Mouse (Mus musculus) bone marrow, adult 2 months (tissue): Measurements from ENCODE around the gene Hist3h2a.

ENCODE experiments used
- CTCF ChIP-seq: fragments of 200-500 bp; IDR thresholded peaks from 2 replicates; pipeline ENCODE4 v1.5.1; 2011; ENCODE audit warnings: low read length, control low read depth; ENCODE audit not compliant: control insufficient read depth, insufficient read depth
- POLR2A ChIP-seq: fragments of 200-500 bp; IDR thresholded peaks from 2 replicates; pipeline ENCODE4 v1.6.1; 2011; ENCODE audit warnings: low read depth, mild to moderate bottlenecking, control low read depth, low read length, borderline replicate concordance; ENCODE audit not compliant: control insufficient read depth

DNA sequence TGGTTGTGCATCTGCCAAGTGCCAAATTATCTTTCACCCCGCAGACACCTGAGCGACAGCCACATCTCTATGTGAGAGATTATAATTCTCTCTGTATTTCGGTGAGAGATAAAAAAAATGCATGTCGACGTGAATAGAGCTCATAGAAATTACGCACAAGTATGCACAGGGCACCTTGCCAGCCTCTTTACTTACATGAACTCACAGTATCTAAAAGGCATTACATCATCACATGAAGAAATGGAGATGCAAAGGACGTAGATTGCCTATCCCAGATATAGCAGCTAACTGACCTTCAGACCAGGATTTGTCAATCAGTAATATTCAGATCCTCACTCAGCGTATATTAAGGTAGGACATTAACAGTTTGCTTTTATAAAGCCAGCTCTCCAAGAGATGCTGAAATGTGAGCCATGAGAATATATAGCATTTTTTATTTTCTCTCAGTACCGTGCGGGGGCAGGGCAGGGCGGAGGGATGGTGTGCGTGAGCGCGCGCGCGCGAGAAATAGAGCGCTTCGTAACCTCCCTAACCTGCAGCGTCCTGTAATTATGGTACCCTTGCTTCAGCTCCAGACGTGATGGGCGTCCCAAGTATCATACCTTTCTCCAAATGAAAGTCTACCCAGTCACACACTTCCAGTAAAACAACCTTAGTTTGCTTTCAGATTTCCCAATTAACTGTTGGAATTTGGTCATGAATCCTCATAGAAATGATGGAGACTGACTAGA lies 6.5 kb upstream of the Hist3h2a start:
- TF ChIP-seq POLR2A (no peak), CTCF (no peak)
